In genomic region chr4:110227621-110228031, GRCm38 (mm10) we compare ENCODE assay signal across 14 mouse cellular contexts.
DNase-seq lines count a peak whose midpoint lies in the region; ATAC-seq and TF ChIP-seq lines count a peak whose summit lies in the region.
"Had no signal": no experiment of that assay in that cellular context is flagged by ENCODE, and none has a peak within 500 bp of the region (broad histone marks: within the 10 kb centered on the region; RNA-seq: fewer than 3 reads in every experiment).

No protein-coding gene starts in this region.

- no peaks in the 10 kb centered on the region for H3K27me3 ChIP-seq in hindbrain, embryonic 12.5 days
- H3K27me3 ChIP-seq in hindbrain, embryonic 11.5 days (ENCODE audit: control insufficient read depth, insufficient read depth, low read length) = no peaks in the 10 kb centered on the region
- no peaks in the 10 kb centered on the region for H3K27me3 ChIP-seq in hindbrain, embryonic 14.5 days (ENCODE audit: control insufficient read depth, insufficient read depth, low read length)
- no peaks in the 10 kb centered on the region for H3K27me3 ChIP-seq in liver, embryonic 14.5 days (ENCODE audit: control insufficient read depth, insufficient read depth, low read length)
- H3K27me3 ChIP-seq: heart, embryonic 12.5 days; intestine, embryonic 15.5 days had no signal

- DNase-seq in hindbrain, embryonic 11.5 days (ENCODE audit: low spot score) = no peak
- DNase-seq in cerebellum, adult 9-10 months = peak; percentile 38
- no peak for DNase-seq in hindbrain, embryonic 14.5 days (ENCODE audit: low spot score)
- DNase-seq in liver, embryonic 14.5 days (ENCODE audit: low read depth in 3 of 3, low spot score in 3 of 3) = peak; percentile 35 to 49 (median 41)
- no peak for DNase-seq in adrenal gland, postnatal 10 days
- no peak for DNase-seq in testis, postnatal 14 days (ENCODE audit: low spot score)
- DNase-seq: thymus, postnatal 4 days had no signal

- TF ChIP-seq EP300 in liver, embryonic 14.5 days (IDR thresholded peaks at IDR 0.05; ENCODE audit: low read depth) = peak; percentile 46

- H3K4me1 ChIP-seq in hindbrain, embryonic 12.5 days = peaks cover 13% of the 10 kb centered on the region
- H3K4me1 ChIP-seq in hindbrain, embryonic 11.5 days (replicated peaks; ENCODE audit: control insufficient read depth, insufficient read depth, low read length) = no peaks in the 10 kb centered on the region
- H3K4me1 ChIP-seq in hindbrain, embryonic 14.5 days (replicated peaks; ENCODE audit: control insufficient read depth, insufficient read depth, low read length) = 0 out of 2 replicates have a peak, but pooled peaks cover 11% of the 10 kb centered on the region
- H3K4me1 ChIP-seq in liver, embryonic 14.5 days (replicated peaks; ENCODE audit: control insufficient read depth in 2 of 2, insufficient read depth in 2 of 2, low read length in 1 of 2) = peaks cover 22 to 36% of the 10 kb centered on the region in 2 experiments
- H3K4me1 ChIP-seq: intestine, embryonic 15.5 days had no signal

- no peak for ATAC-seq in hindbrain, embryonic 12.5 days (ENCODE audit: low FRiP score)
- no peak for ATAC-seq in hindbrain, embryonic 11.5 days (ENCODE audit: low FRiP score)
- ATAC-seq in hindbrain, embryonic 14.5 days (ENCODE audit: low FRiP score) = no peak
- ATAC-seq in liver, embryonic 14.5 days (ENCODE audit: insufficient read depth) = peak; percentile 79
- ATAC-seq: forebrain, embryonic 16.5 days; intestine, embryonic 15.5 days had no signal

- no peak overlapping the region for H3K4me2 ChIP-seq in hindbrain, embryonic 12.5 days (replicated peaks)
- no peak overlapping the region for H3K4me2 ChIP-seq in hindbrain, embryonic 11.5 days (replicated peaks; ENCODE audit: low read depth, low read length)
- H3K4me2 ChIP-seq in hindbrain, embryonic 14.5 days (replicated peaks) = no peak overlapping the region
- H3K4me2 ChIP-seq in liver, embryonic 14.5 days (ENCODE audit: low read depth) = peak overlapping the region; percentile 64
- H3K4me2 ChIP-seq: heart, embryonic 12.5 days; intestine, embryonic 15.5 days had no signal

- whole genome bisulfite sequencing in hindbrain, embryonic 12.5 days = 63% methylated on average over 8 of the region's 8 CpGs
- 70% methylated on average over 8 of the region's 8 CpGs for WGBS in hindbrain, embryonic 11.5 days
- WGBS in hindbrain, embryonic 14.5 days = 53% methylated on average over 8 of the region's 8 CpGs
- 24% methylated on average over 8 of the region's 8 CpGs for WGBS in liver, embryonic 14.5 days (ENCODE audit: insufficient replicate concordance)

- H3K4me3 ChIP-seq in hindbrain, embryonic 12.5 days = no peak overlapping the region
- no peak overlapping the region for H3K4me3 ChIP-seq in hindbrain, embryonic 11.5 days (ENCODE audit: low read depth, low read length)
- H3K4me3 ChIP-seq in hindbrain, embryonic 14.5 days (replicated peaks; ENCODE audit: low read length) = no peak overlapping the region
- peak overlapping the region; percentile 53 to 67 for H3K4me3 ChIP-seq in liver, embryonic 14.5 days (ENCODE audit: insufficient read depth in 1 of 2, low read depth in 2 of 2, low read length in 2 of 2)
- H3K4me3 ChIP-seq: heart, embryonic 12.5 days; intestine, embryonic 15.5 days; myocyte had no signal

- H3K9ac ChIP-seq in hindbrain, embryonic 12.5 days = no peak overlapping the region
- no peak overlapping the region for H3K9ac ChIP-seq in hindbrain, embryonic 11.5 days (ENCODE audit: low read depth, low read length)
- no peak overlapping the region for H3K9ac ChIP-seq in hindbrain, embryonic 14.5 days
- peak overlapping the region; percentile 60 for H3K9ac ChIP-seq in liver, embryonic 14.5 days (replicated peaks)
- H3K9ac ChIP-seq: heart, embryonic 12.5 days; intestine, embryonic 15.5 days had no signal

- 0 out of 2 replicates have a peak, but pooled peaks have one; percentile 9 for TF ChIP-seq CTCF in liver, embryonic 14.5 days (IDR thresholded peaks at IDR 0.05; ENCODE audit: low read depth)

- 0 out of 2 replicates have a peak overlapping the region, but pooled peaks have one; percentile 4 for H3K27ac ChIP-seq in hindbrain, embryonic 12.5 days
- H3K27ac ChIP-seq in hindbrain, embryonic 11.5 days (ENCODE audit: low read depth, low read length) = no peak overlapping the region
- H3K27ac ChIP-seq in hindbrain, embryonic 14.5 days = peak overlapping the region; percentile 9; the same call in 1 of the 2 replicates
- peak overlapping the region; percentile 71 for H3K27ac ChIP-seq in liver, embryonic 14.5 days
- H3K27ac ChIP-seq: intestine, embryonic 15.5 days; macrophage had no signal

- H3K36me3 ChIP-seq in hindbrain, embryonic 12.5 days = peaks cover 9% of the 10 kb centered on the region; the same call in 1 of the 2 replicates
- no peaks in the 10 kb centered on the region for H3K36me3 ChIP-seq in hindbrain, embryonic 11.5 days (ENCODE audit: control insufficient read depth, insufficient read depth, low read length)
- peaks cover 32% of the 10 kb centered on the region for H3K36me3 ChIP-seq in hindbrain, embryonic 14.5 days (replicated peaks; ENCODE audit: control insufficient read depth, insufficient read depth)
- no peaks in the 10 kb centered on the region for H3K36me3 ChIP-seq in liver, embryonic 14.5 days (replicated peaks; ENCODE audit: control insufficient read depth, insufficient read depth, low read depth)
- H3K36me3 ChIP-seq: G1E; heart, embryonic 12.5 days; intestine, embryonic 15.5 days had no signal

- no peaks in the 10 kb centered on the region for H3K9me3 ChIP-seq in hindbrain, embryonic 12.5 days (replicated peaks)
- H3K9me3 ChIP-seq in hindbrain, embryonic 11.5 days (ENCODE audit: control insufficient read depth, low read length) = no peaks in the 10 kb centered on the region
- H3K9me3 ChIP-seq in hindbrain, embryonic 14.5 days (ENCODE audit: control insufficient read depth, low read length) = no peaks in the 10 kb centered on the region
- no peaks in the 10 kb centered on the region for H3K9me3 ChIP-seq in liver, embryonic 14.5 days (ENCODE audit: control insufficient read depth, low read length)
- H3K9me3 ChIP-seq: heart, embryonic 12.5 days; intestine, embryonic 15.5 days had no signal

Comparison
In these comparisons a context has a peak if more than half of its experiments do, and no peak if none do; other contexts are left out.
1. H3K4me3 ChIP-seq: peak in liver, embryonic 14.5 days (2 of 2); none in hindbrain, embryonic 12.5 days (single experiment), hindbrain, embryonic 11.5 days (single experiment) and hindbrain, embryonic 14.5 days (single experiment).
2. DNase-seq: peak in cerebellum, adult 9-10 months (single experiment) and liver, embryonic 14.5 days (3 of 3); none in hindbrain, embryonic 11.5 days (single experiment), hindbrain, embryonic 14.5 days (single experiment), adrenal gland, postnatal 10 days (single experiment) and testis, postnatal 14 days (single experiment).